Mouse (Mus musculus) lung, postnatal 14 days (tissue): ENCODE results near the gene Ctxn1.
A peak's percentile ranks its signal among the peaks of the same experiment; 100 is the strongest.

Experiments used
- DNase-seq: peaks from one replicate; pipeline ENCODE4 v3.0.0; 2021

The Ctxn1 gene

DNA sequence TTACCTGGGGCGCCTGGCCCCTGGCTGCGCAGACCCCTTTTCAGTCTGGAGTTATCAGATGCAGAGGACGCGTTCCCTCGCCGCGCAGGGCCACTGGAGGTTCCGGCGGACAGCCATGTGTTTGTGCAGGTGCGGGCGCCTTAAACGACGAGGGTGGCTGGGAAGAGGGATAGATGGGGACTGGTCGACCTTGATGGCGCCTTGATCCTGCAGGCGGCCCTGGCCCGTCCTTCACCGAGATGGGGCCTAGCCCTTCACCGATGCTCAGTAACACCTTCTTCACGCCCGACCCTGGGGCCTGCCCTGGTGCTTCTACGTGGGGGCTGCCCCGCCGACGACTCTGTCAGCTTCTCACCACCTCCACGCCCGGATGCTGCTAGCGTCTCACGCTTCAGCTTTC is 9.9 kb downstream of the Ctxn1 start:
- no peak for DNase-seq

DNA sequence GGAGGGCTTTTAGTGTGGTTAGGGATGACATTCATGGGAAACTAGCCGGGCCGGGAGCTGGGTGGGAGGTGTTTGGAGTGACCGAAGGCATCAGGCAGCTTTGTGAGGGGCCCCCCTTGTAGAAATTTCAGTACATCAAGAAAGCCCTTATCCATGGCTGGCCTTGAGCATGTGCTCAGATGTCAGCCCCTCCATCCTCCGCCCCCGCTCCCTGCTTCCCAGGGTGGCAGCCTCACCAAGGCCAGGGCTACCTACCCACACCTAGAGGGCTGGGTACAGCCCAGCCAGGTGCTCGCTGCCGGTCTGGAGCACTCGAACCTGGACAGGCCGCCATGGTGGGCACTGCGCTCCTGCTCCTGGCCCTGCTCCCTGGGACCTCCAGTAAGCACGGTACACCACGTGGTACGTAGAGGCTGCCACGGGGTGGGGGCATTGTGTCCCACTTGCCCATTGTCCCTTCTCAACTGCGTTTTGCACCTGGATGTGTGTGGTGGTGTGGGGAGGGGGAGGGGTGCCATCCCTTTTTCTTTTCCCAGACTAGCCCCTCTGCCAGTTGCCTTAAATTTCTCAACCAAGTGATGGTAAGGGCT is 11.0 kb downstream of the Ctxn1 start, which contains the start of gene Tgfbr3l:
Tgfbr3l (plus strand) TSS at position 264 of the 590 bp plus-strand sequence.
- no peak for DNase-seq

GRCm38 (mm10) chr8:4247241-4247640 is 11.8 kb downstream of the Ctxn1 start:
- no peak for DNase-seq

- DNase-seq, result no peak
Observed at GRCm38 (mm10) chr8:4245737-4246136, 13.3 kb downstream of the Ctxn1 start.

GRCm38 (mm10) chr8:4245061-4245460 is 14.0 kb downstream of the Ctxn1 start:
- DNase-seq, result no peak

GRCm38 (mm10) chr8:4239193-4239890 is 19.7 kb downstream of the Ctxn1 start:
- no peak for DNase-seq

- DNase-seq, result peak; percentile 100
Observed at GRCm38 (mm10) chr8:4238434-4239192, 20.5 kb downstream of the Ctxn1 start, which contains the start of the genes Map2k7 and Gm49320. Gene Map2k7 (plus strand): TSS chr8:4238740. Gene Gm49320 (plus strand): TSS chr8:4238865.

- DNase-seq, result peak; percentile 25
Observed at GRCm38 (mm10) chr8:4237814-4238433, 21.1 kb downstream of the Ctxn1 start.

GRCm38 (mm10) chr8:4230612-4231351 is 28.3 kb downstream of the Ctxn1 start:
- peak; percentile 22 for DNase-seq

DNA sequence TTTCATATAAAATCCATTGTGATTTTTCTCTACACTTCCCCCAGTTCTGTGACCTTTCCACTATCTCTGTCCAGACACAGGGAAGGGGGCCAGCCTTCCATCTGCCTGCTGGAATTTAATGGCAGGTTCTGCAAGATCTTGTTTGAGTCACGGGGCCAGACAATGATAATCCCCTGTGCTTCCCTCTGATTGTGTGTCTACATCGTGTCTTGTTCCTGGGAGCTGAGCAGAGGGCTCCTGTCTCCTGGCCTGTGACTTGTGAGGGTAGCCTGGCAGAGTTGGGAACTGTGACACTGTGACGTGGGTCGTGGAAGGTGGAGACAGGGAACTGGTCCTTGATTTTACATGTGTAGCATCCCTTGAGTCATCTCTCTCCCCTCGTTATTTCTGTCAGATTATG is 29.3 kb downstream of the Ctxn1 start:
- no peak for DNase-seq

- no peak for DNase-seq
Observed at GRCm38 (mm10) chr8:4227919-4228318, 31.2 kb downstream of the Ctxn1 start.

DNA sequence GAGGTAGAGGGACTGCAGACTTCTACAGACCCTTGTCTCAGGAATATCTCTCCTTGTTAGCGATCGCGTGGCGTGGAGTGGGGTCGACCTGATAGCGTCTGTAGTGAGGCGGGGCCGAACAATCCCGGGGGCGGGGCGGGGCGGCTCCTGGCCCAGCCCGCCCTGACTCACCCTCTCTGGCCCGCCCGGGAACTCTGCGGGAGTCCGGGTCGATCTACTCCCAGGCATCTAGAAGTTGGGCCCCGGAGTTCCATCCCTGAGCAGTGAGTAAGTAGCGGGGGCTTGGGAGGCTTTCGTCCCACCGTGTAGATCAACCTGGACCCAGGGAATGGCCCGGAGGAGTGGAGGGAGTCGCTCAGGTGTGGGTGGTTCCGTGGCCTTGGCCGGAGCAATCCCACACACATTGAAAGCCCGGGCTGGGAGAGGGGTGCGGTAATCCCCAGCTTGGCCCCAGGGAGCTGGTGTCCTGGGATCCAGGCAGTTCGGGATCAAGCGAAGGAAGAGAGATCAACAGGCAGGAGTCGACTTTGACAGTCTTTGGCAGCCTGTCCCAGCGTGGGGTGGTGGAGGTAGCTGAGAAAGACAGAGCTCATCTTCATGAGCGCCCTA is 32.2 kb downstream of the Ctxn1 start, which contains the start of gene Lrrc8e:
Lrrc8e (plus strand) TSS at position 89 of the 609 bp plus-strand sequence.
- peak; percentile 36 for DNase-seq

DNA sequence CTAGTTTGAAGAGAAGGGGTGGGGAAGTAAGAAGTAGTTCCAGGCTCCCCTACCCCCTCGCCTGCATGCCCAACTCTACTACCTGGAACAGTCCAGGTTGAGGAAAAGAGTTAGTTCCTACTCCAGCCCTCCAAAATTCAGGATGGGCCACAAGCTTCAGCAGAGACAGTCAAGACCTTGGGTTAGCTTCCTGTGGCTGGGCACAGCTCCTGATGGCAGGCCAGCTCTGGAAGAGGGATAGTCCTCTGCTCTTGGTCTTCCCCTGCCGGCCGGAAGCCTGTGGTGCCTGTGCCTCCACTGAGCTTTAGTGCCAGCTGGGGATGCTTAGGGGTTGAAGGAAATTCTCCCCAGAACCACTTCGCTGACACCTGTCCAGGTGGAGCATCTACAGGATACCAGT is 32.8 kb downstream of the Ctxn1 start:
- no peak for DNase-seq

DNA sequence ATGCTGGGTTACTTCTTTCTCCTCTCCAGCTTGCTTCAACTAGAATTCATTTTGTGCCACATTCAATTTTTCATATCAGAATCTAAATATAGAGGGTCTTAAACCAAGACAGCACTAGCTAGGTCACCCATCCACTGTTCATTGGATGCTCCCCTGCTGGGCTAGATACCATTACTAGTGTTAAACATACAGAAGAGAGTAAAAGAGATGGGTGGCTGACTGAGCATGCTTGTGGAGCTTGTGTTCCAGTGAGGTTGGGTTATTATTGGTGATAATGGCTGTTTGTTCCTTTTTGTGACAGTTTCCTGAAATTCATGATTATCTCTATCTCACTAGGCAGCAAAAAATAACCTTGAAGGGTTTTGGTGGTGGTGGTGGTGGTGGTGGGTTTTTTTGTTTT is 37.0 kb downstream of the Ctxn1 start:
- no peak for DNase-seq

- DNase-seq, result no peak
Observed at GRCm38 (mm10) chr8:4219617-4220016, 39.5 kb downstream of the Ctxn1 start.

- DNase-seq, result no peak
Observed at GRCm38 (mm10) chr8:4216791-4217621, 42.1 kb downstream of the Ctxn1 start, which contains the start of gene Prr36. Gene Prr36 (minus strand): TSS chr8:4217459.

GRCm38 (mm10) chr8:4216296-4216695 is 42.8 kb downstream of the Ctxn1 start:
- DNase-seq, result no peak

DNA sequence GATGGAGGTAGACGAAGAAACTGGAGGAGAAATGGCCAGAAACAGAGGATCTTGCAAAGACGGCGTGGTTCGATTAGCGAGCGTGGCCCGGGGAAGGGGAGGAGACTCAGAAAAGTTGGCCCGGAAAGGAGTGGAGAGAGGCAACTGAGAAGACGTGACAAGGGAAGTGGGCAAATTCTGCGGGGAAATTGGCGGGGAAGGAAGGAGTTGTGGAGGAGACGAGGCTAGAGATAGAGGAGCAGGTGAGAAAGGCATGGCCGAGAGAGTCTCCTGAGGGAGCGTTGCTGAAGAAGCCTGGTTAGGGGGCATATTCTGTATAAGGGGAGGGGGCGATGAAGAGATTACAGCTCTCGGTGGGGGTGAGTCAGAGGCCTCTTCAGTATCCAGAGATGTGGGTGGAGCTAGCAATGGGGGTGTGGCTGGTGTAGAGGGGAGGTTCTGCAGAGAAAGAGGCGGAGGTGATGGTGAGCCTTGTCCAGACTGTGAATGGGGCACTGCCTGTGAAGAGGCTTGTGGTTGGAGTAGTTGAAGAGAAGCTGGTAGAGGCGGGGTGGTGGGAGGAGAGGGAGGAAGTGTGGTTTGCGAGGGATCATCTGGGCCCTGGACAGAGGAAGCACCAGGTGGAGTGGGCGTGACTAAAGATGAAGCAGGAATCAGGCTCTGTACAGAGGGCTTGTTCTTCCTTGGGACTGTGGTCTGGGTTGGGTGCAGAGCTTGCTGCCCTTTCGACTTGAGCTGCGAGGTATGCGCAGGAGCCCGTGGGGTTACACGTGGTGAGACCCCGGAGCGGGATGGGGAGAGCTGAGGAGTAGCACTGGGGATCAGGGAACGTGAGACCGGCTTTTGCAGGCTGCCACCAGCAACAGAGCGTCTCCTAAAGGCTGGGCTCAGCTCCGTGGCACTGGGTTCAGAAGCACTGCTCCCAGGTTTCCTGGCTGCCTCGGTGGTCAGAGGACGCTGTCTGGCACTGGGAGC is 44.8 kb downstream of the Ctxn1 start:
- peak; percentile 79 for DNase-seq

GRCm38 (mm10) chr8:4213210-4214005 is 45.7 kb downstream of the Ctxn1 start:
- peak; percentile 65 for DNase-seq
